Mouse (Mus musculus): Measurements from ENCODE around the gene Flvcr1.
A peak's percentile ranks its signal among the peaks of the same experiment; 100 is the strongest.

Flvcr1 gene

DNA sequence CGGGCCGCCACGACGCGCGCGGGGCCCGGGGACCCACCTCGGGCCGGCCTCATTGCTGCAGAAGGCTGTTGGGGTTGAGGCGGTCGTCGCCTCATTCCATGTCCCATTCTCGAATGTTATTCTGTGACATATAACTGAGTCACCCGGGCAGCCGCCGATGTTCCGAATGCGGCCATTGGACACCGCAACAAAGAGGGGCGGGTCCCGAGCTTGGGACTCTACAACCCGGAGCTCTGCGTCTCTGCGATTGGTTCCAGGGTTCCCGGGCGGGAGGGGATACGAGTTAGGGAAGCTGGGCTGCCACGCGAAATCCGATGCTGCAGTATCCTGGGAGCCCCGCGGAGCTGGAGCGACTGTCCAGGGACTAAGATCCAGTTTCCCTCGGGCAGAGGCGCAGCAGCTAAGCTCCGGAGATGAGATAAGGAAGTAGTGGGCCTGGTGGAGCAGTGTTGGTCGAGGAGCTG, 46.8 kb downstream of the Flvcr1 start, which contains the start of gene Vash2:
TSS of gene Vash2 (minus strand) at position 197 of the 464 bp plus-strand sequence.
- peak; percentile 63 for DNase-seq (ENCODE audit: low spot score)

DNA sequence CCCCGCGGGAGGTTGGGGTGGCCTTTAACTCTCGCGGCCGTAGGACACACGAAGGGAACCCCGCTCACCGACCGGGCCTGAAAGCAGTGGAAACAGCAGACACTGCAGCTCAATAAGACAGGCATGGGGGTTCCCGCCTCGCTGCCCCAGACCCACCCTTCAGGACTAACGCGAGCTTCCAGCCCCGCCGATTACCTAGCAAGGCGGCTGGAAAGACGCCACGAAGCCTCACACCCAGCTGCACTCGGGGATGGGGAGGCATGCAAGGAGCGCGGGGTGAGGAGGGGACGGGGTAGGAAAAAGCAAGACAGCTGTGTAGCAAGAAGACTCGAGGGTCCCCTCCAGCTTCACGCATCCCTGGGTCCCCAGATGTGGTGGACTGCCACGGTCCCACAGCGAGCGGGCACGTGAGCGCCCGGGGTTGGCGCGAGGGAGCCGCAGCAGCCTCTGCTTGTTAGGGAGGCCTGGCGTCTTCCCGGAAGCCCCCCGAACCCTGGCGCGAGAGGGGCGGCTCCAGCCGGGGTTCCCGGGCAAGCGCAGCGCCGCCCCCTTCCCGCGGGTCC, 47.4 kb downstream of the Flvcr1 start:
- peak; percentile 9 for DNase-seq (ENCODE audit: low spot score)

DNA sequence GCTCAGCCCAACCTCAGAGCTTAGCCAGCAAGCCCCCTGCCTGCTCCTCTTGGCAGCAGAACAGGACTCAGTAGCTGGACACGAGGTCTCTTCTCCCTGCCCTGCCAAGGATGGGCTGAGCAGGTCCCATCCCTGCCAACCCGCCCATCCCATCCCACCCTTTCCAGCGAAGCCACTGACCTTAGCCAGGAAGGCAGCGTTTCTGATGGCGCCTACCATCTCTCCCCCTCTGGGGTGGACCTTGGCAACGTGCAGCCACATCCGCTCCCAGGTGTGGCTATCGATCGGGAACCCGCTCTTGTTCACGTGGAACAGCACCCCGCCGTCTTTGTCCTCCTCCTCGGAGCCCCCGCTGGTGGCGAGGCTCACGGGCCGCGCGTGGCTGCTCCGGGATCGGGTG, 48.0 kb downstream of the Flvcr1 start:
- DNase-seq (ENCODE audit: low spot score): no peak

DNA sequence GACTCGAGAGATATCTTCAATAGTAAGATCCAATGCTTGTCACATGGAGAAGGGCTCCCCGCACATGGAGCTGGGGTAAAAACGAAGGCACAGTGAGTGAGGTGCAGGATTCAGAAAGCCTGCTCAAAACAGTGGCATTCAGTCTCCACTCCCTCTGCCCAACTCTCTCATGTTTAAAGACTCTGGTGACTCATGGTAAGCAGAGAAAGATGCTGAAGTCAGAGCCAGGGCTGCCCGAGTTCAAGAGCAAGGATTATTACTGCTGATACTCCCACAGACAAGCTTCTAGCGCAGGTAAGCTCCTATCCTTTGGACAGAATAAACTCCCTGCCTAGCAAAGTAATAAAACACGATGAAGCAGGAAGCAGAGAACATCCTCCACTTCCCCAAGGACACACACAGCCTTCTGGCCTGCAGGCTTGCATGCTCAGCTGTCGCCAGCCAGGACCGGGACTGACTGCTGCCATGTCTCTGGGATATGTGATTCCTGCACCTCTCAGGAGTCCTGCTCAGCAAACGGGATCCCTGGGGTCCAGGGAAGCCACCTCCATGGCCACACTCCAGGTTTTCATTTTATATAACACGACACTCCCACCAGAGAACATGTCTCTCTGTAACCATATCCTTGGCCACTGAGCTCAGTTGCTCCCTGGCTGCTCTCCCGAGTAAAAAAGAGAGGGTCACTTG, 48.9 kb downstream of the Flvcr1 start:
- no peak for DNase-seq (ENCODE audit: low spot score)

DNA sequence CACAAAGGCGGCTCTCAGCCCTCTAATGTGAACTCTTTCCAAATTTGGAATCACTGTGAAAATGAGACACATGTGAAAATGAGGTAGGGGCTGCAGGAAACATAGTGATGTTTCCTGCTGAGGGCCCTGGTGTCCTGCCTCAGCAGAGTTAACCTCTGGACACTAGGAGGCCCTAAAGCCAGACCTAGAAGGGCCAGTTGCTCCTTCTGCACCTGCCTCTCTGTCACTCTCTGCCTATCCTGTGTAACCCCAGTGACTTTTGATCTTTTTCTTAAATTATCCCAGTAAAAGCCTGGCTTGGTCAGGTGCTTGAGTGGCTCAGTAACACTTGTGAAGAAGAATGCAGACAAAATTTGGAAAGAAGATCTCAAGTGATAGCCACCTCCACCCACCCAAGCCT, 51.1 kb downstream of the Flvcr1 start:
- no peak for DNase-seq (ENCODE audit: low spot score)

DNA sequence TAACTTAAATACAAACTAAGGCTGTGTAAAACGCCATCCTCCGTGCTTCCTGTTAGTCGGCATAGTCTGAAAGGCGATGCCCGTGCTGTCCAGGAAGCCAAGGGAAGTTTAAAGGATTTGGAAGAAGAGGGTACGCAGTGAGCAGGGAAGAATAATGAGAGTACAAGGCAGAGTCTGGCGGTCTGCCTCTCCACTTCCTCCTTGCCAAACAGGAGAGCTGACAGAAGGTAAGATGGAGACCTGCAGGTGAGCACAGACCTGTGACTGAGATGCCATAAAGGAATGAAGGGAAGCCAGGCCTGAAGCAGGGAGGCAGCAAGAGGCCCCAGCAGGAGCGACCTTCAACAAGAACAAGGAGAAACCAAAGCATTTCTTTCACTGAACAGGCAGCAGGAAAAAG, 51.8 kb downstream of the Flvcr1 start:
- no peak for DNase-seq (ENCODE audit: low spot score)

DNA sequence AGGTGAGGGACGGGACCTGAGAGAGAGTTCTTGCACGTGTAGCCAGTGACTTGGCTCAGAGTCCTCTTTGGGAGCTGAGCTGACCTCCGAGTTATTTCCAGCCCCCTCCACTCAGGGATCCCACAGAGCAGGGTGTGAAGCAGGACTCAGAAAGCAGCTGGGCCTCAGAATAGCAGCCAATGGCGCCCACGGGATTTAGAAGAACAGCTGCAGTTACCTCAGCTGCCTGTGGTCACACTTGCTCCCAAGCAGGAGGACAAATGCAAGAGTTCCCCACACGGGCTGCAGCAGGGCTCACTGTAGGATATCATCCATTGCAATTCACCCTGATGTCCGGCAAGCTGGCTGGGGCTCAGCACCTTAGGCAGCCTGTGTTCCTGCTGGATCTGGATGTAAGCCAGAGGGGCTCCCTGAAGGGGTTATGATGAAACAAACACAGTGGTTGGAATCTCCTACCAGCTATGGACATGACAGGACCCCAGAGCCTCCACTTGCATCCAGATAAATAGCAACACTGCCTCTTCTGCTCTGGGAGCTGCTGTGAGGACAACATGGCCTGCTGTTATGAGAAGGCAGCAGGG, 53.3 kb downstream of the Flvcr1 start:
- DNase-seq (ENCODE audit: low spot score): no peak

DNA sequence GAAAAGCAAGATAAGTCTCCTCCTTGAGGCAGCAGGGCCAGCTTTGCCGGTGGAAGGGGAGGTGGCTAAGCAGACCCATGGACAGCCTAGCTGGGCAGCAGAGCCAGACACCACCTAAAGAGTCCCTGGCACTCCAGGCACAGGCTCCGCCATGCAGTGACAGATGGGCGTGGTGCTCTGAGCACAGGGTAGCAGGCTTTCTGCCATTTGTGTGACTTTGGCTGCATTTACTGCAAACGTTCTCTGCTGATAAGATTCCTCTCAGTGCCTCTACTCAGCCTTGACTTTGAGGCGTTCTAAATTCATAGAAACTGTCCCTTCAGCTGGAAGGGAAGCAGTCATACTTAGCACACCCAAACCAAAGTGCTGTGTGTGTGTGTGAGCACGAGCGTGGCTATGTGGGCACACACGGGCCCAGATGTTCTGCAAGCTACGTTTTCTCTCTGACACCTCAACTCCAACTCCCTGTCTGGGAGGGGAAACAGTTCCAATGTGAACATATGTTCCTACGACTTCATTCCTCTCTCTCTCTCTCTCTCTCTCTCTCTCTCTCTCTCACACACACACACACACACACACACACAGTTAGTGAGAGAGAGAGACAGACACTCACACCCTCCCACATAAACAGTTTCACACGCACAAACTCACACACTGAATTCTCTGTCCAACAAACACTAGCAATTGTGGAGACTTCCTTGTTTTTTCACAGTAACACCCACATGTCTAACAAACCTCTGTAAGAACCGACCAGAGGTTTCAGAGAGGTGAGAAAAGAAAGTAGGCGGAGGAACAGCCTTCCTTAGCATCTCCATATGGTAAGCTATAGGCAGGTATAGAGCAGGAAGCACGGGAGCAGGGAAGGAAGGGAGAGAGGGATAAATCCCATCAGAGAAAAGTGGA, 54.0 kb downstream of the Flvcr1 start:
- no peak for DNase-seq (ENCODE audit: low spot score)

DNA sequence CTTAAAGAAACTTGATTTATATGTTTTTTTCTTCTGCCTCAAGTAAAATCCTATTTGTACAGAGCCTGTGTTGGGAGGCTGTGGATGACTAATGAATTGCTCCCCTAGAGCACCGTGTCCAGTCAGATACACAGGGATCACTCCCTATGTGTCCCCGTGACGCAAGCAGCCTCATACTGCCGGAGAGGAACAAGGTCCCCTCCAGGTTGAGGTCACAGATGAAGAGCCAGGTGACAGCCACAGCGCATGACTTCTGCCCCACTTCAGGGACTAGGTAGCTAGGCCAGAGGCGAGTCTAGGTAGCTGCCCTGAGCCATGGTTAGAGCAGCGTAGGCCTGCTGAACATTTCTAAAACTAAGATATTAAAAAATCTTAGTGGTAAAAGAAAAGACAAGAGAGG, 57.9 kb downstream of the Flvcr1 start:
- DNase-seq (ENCODE audit: low spot score): no peak

DNA sequence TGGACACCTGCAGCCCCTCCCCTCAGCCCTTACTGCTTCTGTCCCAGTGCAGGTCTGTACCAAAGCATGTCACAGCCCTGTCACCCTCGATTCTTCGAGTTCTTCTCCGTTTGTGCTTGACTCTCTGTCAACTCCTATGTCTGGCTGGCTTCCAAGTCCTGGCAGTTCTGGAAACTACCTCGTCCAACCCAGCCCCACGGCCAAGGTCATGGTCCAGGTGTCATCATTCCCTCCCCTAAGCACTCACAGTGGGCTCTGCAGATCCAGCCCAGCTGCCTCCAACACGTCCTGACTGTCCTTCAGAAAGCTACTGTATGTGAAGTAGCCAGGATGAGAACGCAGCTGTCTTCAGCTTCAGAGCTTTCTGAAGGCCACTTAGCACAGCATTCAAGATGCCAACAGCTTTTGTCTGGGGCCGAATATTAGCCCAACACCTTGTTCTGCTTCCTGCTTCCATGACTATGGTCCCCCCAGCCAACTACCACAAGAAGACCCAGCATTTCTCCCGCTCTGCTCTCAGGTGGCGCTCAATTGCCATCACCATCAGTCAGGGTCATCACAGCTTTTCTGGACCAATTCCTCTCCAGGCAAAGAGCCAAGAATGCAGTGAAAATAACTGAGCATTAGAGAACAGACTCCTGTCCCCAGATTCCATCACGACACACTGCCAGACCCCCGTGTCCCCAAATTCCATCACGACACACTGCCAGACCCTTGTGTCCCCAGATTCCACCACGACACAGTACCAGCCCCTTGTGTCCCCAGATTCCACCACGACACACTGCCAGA, 60.8 kb downstream of the Flvcr1 start:
- DNase-seq (ENCODE audit: low spot score): no peak

DNA sequence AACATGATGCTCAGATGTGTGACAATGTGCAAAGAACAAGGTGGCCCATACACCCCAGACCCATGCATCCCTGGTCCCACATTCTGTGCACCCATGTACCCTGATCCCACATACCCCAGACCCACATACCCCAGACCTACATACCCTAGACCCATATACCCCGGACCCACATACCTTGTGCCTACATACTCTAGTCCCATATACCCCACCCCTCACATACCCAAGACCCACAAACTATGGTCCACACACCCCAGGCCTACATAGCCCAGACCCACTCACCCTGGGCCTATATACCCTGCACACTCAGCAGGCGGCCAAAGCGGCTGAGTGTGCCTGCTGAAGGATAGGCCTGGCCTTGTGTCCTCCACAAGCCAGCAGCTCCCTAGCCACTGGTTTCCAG, 63.2 kb downstream of the Flvcr1 start:
- DNase-seq (ENCODE audit: low spot score): no peak

DNA sequence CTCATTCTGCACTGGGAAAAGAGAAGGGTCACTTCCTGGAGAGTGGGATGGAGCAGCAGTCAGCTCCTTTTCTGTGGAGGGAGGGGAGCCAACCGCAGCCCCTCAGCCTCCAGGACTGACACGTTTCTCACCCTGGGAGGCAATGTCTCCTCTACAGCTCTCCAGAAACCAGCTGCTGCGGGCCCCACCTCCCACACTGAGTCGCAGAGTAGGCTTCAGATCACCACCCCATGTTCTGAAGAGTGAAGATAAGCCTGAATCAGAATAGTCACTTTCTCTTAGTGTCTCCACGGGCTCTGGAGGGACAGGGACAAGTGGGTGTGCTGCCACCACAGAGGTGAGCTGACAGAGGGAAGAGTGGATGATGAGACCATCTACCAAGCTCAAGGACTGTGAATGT, 67.1 kb downstream of the Flvcr1 start:
- DNase-seq (ENCODE audit: low spot score): no peak

Data from urinary bladder, postnatal 25 days (tissue).